Mouse (Mus musculus): ENCODE results near the gene Stpg4. TPM values are rescaled to one million over a fixed set of nuclear protein-coding genes. Genes with fewer than 3 reads are reported as not detected.
A peak's percentile ranks its signal among the peaks of the same experiment; 100 is the strongest.

Stpg4 gene
- polyA plus RNA-seq, 1 experiment from 2014 or later: not detected

DNA sequence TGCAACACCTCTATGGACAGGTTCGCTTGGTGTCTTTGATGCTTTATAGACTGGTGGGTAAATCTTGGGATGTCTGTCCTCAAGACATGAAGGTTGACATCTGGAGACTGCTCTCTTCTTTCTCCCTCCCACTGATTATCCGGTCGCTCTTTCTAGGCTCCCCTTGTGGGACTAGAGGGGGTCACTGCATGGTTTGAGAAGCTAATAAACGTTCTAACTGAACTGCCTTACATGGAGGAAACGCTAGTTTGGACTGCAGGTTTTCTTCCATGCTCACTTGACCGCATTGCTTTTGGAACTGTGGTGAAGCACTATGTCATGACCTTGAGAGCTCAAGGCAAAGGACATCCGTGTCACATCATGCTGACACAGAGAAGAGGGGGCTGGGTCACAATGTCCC lies 25.8 kb upstream of the Stpg4 start:
- H3K9me3 ChIP-seq (replicated peaks; ENCODE audit: control insufficient read depth, low read length): no peaks in the 10 kb centered on the region
- WGBS: 73% methylated on average over 7 of the region's 7 CpGs
- H3K27me3 ChIP-seq (ENCODE audit: control insufficient read depth, insufficient read depth, low read length): no peaks in the 10 kb centered on the region
- H3K36me3 ChIP-seq (ENCODE audit: control insufficient read depth, insufficient read depth): no peaks in the 10 kb centered on the region
- no peak overlapping the region for H3K4me2 ChIP-seq (ENCODE audit: low read depth, low read length)
- H3K4me1 ChIP-seq (ENCODE audit: control insufficient read depth, insufficient read depth, low read length): peaks cover 3% of the 10 kb centered on the region
- H3K27ac ChIP-seq (ENCODE audit: low read length): no peak overlapping the region
- no peak overlapping the region for H3K9ac ChIP-seq (ENCODE audit: low read length)
- ATAC-seq (replicated peaks; ENCODE audit: extremely low read depth, insufficient read depth, low FRiP score): no peak
- no peak overlapping the region for H3K4me3 ChIP-seq (ENCODE audit: low read length)

- 46% methylated on average over 8 of the region's 8 CpGs for WGBS
- H3K9me3 ChIP-seq (replicated peaks; ENCODE audit: control insufficient read depth, low read length): no peaks in the 10 kb centered on the region
- H3K27me3 ChIP-seq (ENCODE audit: control insufficient read depth, insufficient read depth, low read length): no peaks in the 10 kb centered on the region
- H3K9ac ChIP-seq (ENCODE audit: low read length): no peak overlapping the region
- H3K4me1 ChIP-seq (ENCODE audit: control insufficient read depth, insufficient read depth, low read length): peaks cover 15% of the 10 kb centered on the region
- no peak overlapping the region for H3K4me2 ChIP-seq (ENCODE audit: low read depth, low read length)
- H3K27ac ChIP-seq (ENCODE audit: low read length): no peak overlapping the region
- no peak for ATAC-seq (replicated peaks; ENCODE audit: extremely low read depth, insufficient read depth, low FRiP score)
- H3K4me3 ChIP-seq (ENCODE audit: low read length): no peak overlapping the region
- no peaks in the 10 kb centered on the region for H3K36me3 ChIP-seq (ENCODE audit: control insufficient read depth, insufficient read depth)
Observed at GRCm38 (mm10) chr17:87448881-87449280, 21.3 kb upstream of the Stpg4 start.

GRCm38 (mm10) chr17:87448339-87448738 lies 20.8 kb upstream of the Stpg4 start:
- H3K9ac ChIP-seq (ENCODE audit: low read length): no peak overlapping the region
- H3K4me3 ChIP-seq (ENCODE audit: low read length): no peak overlapping the region
- ATAC-seq (replicated peaks; ENCODE audit: extremely low read depth, insufficient read depth, low FRiP score): no peak
- peaks cover 18% of the 10 kb centered on the region for H3K4me1 ChIP-seq (ENCODE audit: control insufficient read depth, insufficient read depth, low read length)
- WGBS: 91% methylated on average over 9 of the region's 9 CpGs
- no peaks in the 10 kb centered on the region for H3K36me3 ChIP-seq (ENCODE audit: control insufficient read depth, insufficient read depth)
- no peaks in the 10 kb centered on the region for H3K9me3 ChIP-seq (replicated peaks; ENCODE audit: control insufficient read depth, low read length)
- H3K4me2 ChIP-seq (ENCODE audit: low read depth, low read length): no peak overlapping the region
- H3K27ac ChIP-seq (ENCODE audit: low read length): no peak overlapping the region
- H3K27me3 ChIP-seq (ENCODE audit: control insufficient read depth, insufficient read depth, low read length): no peaks in the 10 kb centered on the region

DNA sequence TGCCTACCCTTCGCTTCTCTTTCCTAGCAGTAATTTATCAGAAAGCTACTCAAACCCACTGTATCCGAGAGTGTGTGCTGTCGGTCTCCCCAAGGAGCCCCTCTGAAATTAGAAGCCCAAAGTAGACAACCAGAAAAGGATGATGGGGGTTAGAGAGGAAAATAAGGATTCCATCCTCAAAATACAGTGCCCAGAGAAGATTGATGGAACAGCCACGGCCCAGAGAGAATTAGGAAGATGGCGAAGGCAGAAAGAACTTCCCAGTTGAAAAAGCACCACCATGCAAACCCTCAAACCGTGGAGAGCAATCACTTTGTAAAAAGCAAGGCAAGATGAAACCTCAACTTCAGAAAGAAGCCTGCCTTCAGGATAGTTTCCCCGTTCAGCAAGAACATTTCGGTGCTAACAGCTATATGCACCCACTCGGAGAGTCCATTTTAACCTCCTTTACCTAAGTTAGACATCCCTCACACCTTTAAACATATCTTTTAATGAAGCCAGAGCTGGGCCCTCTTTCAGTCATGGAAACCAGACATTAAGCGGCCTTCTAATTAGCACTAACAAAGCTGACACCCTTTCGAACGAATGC lies 20.2 kb upstream of the Stpg4 start:
- 53% methylated on average over 12 of the region's 12 CpGs for WGBS
- no peaks in the 10 kb centered on the region for H3K27me3 ChIP-seq (ENCODE audit: control insufficient read depth, insufficient read depth, low read length)
- H3K9ac ChIP-seq (ENCODE audit: low read length): peak overlapping the region; percentile 82
- no peak for ATAC-seq (replicated peaks; ENCODE audit: extremely low read depth, insufficient read depth, low FRiP score)
- H3K9me3 ChIP-seq (replicated peaks; ENCODE audit: control insufficient read depth, low read length): no peaks in the 10 kb centered on the region
- H3K36me3 ChIP-seq (ENCODE audit: control insufficient read depth, insufficient read depth): no peaks in the 10 kb centered on the region
- peak overlapping the region; percentile 72 for H3K4me2 ChIP-seq (ENCODE audit: low read depth, low read length)
- H3K4me1 ChIP-seq (ENCODE audit: control insufficient read depth, insufficient read depth, low read length): peaks cover 20% of the 10 kb centered on the region
- H3K4me3 ChIP-seq (ENCODE audit: low read length): peak overlapping the region; percentile 92
- H3K27ac ChIP-seq (ENCODE audit: low read length): peak overlapping the region; percentile 91

DNA sequence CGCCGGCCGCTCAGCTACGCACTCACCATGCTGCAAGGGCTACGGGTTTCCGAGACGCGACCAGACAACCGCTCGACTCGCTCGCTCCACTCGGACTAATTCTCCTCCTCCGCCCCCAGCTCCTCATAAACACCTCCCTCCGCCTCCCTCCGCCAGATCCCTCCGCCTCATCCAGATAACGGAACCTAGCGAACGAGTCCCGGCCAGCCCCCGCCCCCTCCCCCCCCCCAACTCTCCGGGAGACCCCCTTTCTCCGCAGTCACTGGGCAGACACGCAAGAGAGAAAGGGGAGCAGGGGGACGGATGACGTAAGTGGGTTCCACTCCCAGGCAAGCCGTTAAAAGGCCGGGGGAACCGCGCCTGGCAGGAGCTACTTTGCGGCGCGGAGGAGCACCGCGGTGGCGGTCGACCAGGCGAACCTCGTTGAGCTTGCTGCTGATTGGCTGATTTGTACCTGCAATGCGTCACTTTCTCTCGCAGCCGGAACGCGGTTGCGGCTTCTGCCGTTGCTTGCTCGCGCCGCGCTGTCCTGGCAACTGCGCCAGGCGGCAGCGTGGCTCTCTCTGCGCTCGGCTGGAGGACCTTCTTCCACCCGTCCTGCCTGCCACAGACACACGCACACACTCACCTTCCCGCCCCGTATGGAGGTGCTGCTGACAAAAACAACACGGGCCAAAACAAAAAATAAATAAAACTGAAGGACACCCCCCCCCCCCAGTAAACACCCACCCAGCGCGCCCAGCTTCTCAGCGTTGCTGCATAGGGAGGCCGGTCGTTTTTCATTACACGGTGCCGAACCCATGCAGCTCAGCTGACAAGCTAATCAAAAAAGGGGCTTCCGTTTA lies 19.4 kb upstream of the Stpg4 start, which contains the start of gene Calm2:
Calm2 (minus strand) TSS at position 169 of the 845 bp plus-strand sequence.
- WGBS: under 1% methylated on average over 64 of the region's 69 CpGs
- Histone ChIP-seq H3K27me3 (ENCODE audit: control insufficient read depth, insufficient read depth, low read length) (no peaks in the 10 kb centered on the region), H3K9ac (ENCODE audit: low read length) (peak within 1 kb of the TSS; percentile 99), H3K4me3 (ENCODE audit: low read length) (peak within 1 kb of the TSS; percentile 92), H3K27ac (ENCODE audit: low read length) (peak within 1 kb of the TSS; percentile 99), H3K4me1 (ENCODE audit: control insufficient read depth, insufficient read depth, low read length) (peaks cover 24% of the 10 kb centered on the region), H3K9me3 (replicated peaks; ENCODE audit: control insufficient read depth, low read length) (no peaks in the 10 kb centered on the region), H3K4me2 (ENCODE audit: low read depth, low read length) (peak within 1 kb of the TSS; percentile 83), H3K36me3 (ENCODE audit: control insufficient read depth, insufficient read depth) (no peaks in the 10 kb centered on the region)
- ATAC-seq (replicated peaks; ENCODE audit: extremely low read depth, insufficient read depth, low FRiP score): peak; percentile 91

DNA sequence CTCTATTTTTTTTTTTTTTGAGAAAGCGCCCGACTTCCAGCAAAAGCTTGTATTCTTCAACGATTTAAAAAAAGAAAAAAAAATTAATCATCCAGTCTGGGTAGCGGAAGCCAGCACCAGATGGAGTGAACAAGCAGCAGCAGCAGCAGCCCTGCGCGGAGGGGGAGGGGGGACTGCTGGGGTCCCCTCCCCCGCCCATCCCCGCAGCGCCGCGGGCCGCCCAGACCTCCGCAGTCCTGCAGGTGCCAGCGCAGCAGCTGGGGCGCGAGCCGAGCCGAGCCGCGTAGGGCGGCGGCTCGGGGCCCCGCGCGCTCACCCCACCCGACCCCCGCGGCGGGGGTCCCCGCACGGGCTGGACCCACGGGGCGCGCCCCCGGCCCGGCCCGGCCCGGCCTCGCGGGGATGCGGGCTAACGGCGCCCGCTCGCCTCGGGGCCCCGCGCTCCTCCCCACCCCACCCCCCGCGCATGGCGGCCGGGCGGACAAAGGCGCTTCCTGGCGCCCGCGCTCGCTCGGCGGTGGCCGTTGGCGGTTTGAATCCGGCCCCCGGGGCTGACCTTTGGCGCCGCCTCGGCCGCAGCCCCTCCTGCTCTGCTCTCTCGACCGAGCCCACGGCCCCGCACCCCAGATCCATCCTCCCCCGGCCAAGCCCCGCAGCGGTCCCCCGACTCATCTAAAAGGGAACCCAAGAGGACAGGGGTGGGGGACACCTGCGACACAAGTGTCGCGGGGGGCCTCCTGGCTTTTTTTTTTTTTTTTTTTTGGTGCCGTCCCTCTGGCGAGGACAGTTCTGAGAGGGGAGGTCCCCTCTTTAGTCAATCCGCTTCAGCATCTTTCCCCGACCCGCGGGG lies 18.6 kb upstream of the Stpg4 start:
- Histone ChIP-seq H3K4me1 (ENCODE audit: control insufficient read depth, insufficient read depth, low read length) (peaks cover 30% of the 10 kb centered on the region), H3K27me3 (ENCODE audit: control insufficient read depth, insufficient read depth, low read length) (no peaks in the 10 kb centered on the region), H3K27ac (ENCODE audit: low read length) (peak overlapping the region; percentile 99), H3K9ac (ENCODE audit: low read length) (peak overlapping the region; percentile 99), H3K4me2 (ENCODE audit: low read depth, low read length) (peak overlapping the region; percentile 83), H3K9me3 (replicated peaks; ENCODE audit: control insufficient read depth, low read length) (no peaks in the 10 kb centered on the region), H3K36me3 (ENCODE audit: control insufficient read depth, insufficient read depth) (peaks cover 5% of the 10 kb centered on the region; the same call in 1 of the 2 replicates), H3K4me3 (ENCODE audit: low read length) (peak overlapping the region; percentile 92)
- WGBS: under 1% methylated on average over 67 of the region's 86 CpGs
- ATAC-seq (replicated peaks; ENCODE audit: extremely low read depth, insufficient read depth, low FRiP score): peak; percentile 69

DNA sequence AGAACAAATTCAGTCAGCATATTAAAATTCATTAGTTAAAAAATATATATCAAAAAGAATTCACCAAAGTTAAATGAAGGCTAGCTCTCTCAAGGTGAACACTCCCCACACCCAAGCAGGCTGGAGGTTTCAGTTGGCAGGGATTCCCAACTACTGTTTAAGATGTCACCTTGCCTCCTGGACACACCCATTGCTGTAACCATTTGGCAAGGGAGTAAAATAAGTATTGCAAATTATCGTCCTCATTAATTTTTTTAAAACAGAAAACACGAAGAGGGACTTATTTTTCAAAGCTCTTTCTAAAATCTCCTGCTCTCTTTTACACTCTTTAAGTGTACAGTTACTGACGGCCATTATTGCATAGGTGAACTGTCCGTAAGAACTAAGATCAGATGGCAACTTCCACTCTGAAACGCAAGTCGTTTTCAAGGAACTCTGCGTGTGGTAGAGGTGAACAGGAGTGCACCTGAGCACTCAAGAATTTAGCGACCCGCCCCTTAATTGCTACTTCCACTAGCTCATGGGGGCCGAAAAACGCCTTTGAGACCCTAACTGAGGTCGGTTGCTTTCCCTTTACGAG lies 17.9 kb upstream of the Stpg4 start:
- no peak for ATAC-seq (replicated peaks; ENCODE audit: extremely low read depth, insufficient read depth, low FRiP score)
- Histone ChIP-seq H3K9ac (ENCODE audit: low read length) (peak overlapping the region; percentile 99), H3K27ac (ENCODE audit: low read length) (peak overlapping the region; percentile 99), H3K9me3 (replicated peaks; ENCODE audit: control insufficient read depth, low read length) (no peaks in the 10 kb centered on the region), H3K4me3 (ENCODE audit: low read length) (peak overlapping the region; percentile 92), H3K36me3 (ENCODE audit: control insufficient read depth, insufficient read depth) (peaks cover 6% of the 10 kb centered on the region; the same call in 1 of the 2 replicates), H3K27me3 (ENCODE audit: control insufficient read depth, insufficient read depth, low read length) (no peaks in the 10 kb centered on the region), H3K4me2 (ENCODE audit: low read depth, low read length) (peak overlapping the region; percentile 83), H3K4me1 (ENCODE audit: control insufficient read depth, insufficient read depth, low read length) (peaks cover 30% of the 10 kb centered on the region)
- under 1% methylated on average over 13 of the region's 13 CpGs for WGBS

DNA sequence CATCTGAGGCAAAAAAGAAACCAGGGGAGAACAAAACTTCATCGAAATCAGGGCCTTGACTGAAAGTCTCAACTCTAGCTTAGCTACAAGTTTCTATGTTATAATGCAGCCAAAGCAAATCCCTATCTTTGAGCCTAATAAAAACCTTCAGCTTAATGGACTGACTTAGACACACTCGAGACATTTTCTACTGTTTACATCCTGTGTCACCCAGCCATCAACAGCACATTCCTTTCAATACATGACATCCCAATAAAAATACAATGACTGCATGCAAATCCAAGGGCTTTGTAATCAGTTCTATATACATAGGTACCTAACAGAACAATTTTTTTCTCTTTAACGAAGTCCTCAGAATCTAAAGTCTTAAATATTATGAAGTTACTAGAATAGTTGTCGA lies 17.2 kb upstream of the Stpg4 start:
- H3K36me3 ChIP-seq (ENCODE audit: control insufficient read depth, insufficient read depth): peaks cover 6% of the 10 kb centered on the region; the same call in 1 of the 2 replicates
- peak overlapping the region; percentile 60 for H3K4me2 ChIP-seq (ENCODE audit: low read depth, low read length)
- no peaks in the 10 kb centered on the region for H3K9me3 ChIP-seq (replicated peaks; ENCODE audit: control insufficient read depth, low read length)
- no peak for ATAC-seq (replicated peaks; ENCODE audit: extremely low read depth, insufficient read depth, low FRiP score)
- WGBS: 32% methylated on average over 4 of the region's 4 CpGs
- peak overlapping the region; percentile 54; the same call in 1 of the 2 replicates for H3K9ac ChIP-seq (ENCODE audit: low read length)
- H3K4me1 ChIP-seq (ENCODE audit: control insufficient read depth, insufficient read depth, low read length): peaks cover 32% of the 10 kb centered on the region
- H3K27me3 ChIP-seq (ENCODE audit: control insufficient read depth, insufficient read depth, low read length): no peaks in the 10 kb centered on the region
- H3K4me3 ChIP-seq (ENCODE audit: low read length): peak overlapping the region; percentile 44
- no peak overlapping the region for H3K27ac ChIP-seq (ENCODE audit: low read length)

All from heart, embryonic 16.5 days (tissue).